Mouse (Mus musculus): Measurements from ENCODE around the gene Zfp967.
"Not testable (repeated sequence)": the region's sequence is repeated elsewhere in the genome, so short reads cannot be mapped to it uniquely, and the experiment has no call there.

The Zfp967 gene

DNA sequence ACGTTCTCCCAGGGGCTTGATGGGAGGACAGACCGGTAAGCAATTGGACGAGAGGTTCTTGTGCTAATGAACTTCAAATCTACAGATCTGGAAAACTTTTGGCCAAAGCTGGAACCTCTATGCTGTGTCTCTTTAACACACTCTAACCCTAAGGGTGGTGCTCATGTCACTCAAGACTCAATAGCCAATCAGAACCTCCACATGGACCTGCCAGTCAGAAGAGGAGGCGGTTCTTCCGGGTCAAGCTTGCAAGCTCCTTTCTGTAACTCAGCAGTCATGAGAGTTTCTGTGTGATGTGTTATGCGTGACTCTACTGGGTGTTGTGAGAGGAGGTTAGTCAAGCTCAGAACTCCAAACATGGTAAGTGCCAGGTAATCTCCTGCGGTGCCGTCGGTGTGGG lies at the start of gene Zfp967:
Zfp967 (plus strand) TSS at position 301 of the 400 bp plus-strand sequence.
- DNase-seq (ENCODE audit: low spot score), result not testable (repeated sequence)

DNA sequence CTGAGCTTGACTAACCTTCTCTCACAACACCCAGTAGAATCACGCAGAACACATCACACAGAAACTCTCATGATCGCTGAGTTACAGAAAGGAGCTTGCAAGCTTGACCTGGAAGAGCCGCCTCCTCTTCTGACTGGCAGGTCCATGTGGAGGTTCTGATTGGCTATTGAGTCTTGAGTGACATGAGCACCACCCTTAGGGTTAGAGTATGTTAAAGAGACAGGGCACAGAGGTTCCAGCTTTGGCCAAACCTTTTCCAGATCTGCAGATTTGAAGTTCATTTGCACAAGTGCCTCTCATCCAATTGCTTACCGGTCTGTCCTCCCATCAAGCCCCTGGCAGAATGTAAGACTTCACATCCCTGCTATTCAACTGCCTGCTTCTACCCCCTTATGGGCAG lies 34.2 kb upstream of the Zfp967 start, which contains the start of gene Gm14434:
Gm14434 (minus strand) TSS at position 101 of the 400 bp plus-strand sequence.
- DNase-seq (ENCODE audit: low spot score), result not testable (repeated sequence)
